In the genomic region with DNA sequence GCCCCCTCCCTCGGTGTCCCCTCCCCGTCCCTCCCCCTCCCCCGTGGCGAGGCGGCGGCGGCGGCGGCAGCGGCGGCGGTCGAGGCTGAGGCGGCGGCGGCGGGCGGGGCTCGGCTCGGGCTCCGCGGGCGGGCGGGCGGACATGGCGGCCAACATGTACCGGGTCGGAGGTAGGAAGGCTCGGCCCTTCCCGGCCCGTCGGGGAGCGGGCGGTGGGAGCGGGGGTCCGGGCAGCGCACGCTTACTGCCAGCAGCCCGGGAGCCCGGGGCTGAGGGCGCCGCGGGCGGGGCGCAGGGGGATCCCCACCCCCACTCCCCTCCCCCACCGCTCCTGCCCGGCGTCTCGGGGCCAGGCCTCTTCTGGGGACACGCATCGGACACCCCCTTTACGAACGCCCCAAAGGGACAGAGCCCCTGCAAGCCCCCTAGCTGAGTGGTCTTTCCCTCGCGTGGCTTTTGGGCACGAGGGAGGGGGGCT, we compare ENCODE assay signal across 8 mouse cellular contexts. TPM values are rescaled to one million over a fixed set of nuclear protein-coding genes. Genes with fewer than 3 reads are reported as not detected.
DNase-seq lines count a peak whose midpoint lies in the region; ATAC-seq lines count a peak whose summit lies in the region.

Mta3 (plus strand) TSS at position 48 of the 478 bp plus-strand sequence.

- peak; percentile 3 for ATAC-seq in inflammation-experienced regulatory T-cells, adult 6 months
- ATAC-seq in megakaryocyte, adult 5-6 weeks (ENCODE audit: poor library complexity, severe bottlenecking): peak; percentile 19

- intact Hi-C loops in left cerebral cortex, postnatal 14 days (cut with DNase I): no loop called here

- DNase-seq in adrenal gland, adult 8-10 months: no peak
- DNase-seq in embryo, embryonic 9.5 days (ENCODE audit: extremely low spot score): peak; percentile 71
- DNase-seq in gastrocnemius, postnatal 4 days (ENCODE audit: low spot score in 2 of 2): peak; percentile 54 to 70
- peak; percentile 20 to 56 for DNase-seq in left cerebral cortex, postnatal 14 days (ENCODE audit: low spot score in 2 of 2)
- peak; percentile 69 for DNase-seq in right cerebral cortex, postnatal 14 days
- DNase-seq in c-Kit-positive CD71-positive TER-119-positive erythroid progenitor cells, embryonic 14.5 days (ENCODE audit: low spot score): no peak

RNA-seq across cellular contexts. Expression of gene Mta3, which starts in this region (rescaled TPM):
- total RNA-seq in adrenal gland, adult 8-10 months (2022): 10 to 100 TPM; 66.2 to 96.2 (median 82.9) TPM
- total RNA-seq in gastrocnemius, postnatal 4 days (2021): 10 to 100 TPM; 20.0 to 20.9 TPM
- 10 to 100 TPM; 70.5 to 87.9 (median 74.9) TPM for polyA plus RNA-seq in inflammation-experienced regulatory T-cells, adult 6 months (2017; shearing (Covaris generic))
- total RNA-seq in left cerebral cortex, postnatal 14 days (2021): 10 to 100 TPM; 65.9 to 68.5 TPM
- 79.2 and 84.9 TPM in 2 replicates for total RNA-seq in megakaryocyte, adult 5-6 weeks (2015)
- 65.7 and 74.1 TPM in 2 replicates for total RNA-seq in megakaryocyte, adult 5-6 weeks (2017)

Comparison
In these comparisons a context has a peak if more than half of its experiments do, and no peak if none do; other contexts are left out.
1. DNase-seq: peak in embryo, embryonic 9.5 days (single experiment), gastrocnemius, postnatal 4 days (2 of 2), left cerebral cortex, postnatal 14 days (2 of 2) and right cerebral cortex, postnatal 14 days (single experiment); none in adrenal gland, adult 8-10 months (single experiment) and c-Kit-positive CD71-positive TER-119-positive erythroid progenitor cells, embryonic 14.5 days (single experiment).